Mouse (Mus musculus) stomach, postnatal 0 days (tissue): ENCODE results near the gene Epm2a. TPM values are rescaled to one million over a fixed set of nuclear protein-coding genes. Genes with fewer than 3 reads are reported as not detected.
A peak's percentile ranks its signal among the peaks of the same experiment; 100 is the strongest.

Experiments used
- ATAC-seq: fragments of 200-750 bp; cut with Nextera tagmentation; 2 replicates; pipeline ENCODE4 v1.8.0; 2017; ENCODE audit not compliant: low FRiP score, low TSS enrichment
- DNase-seq: peaks from one replicate; pipeline ENCODE4 v3.0.0-alpha.2; 2016; ENCODE audit warnings: low spot score
- H3K27ac ChIP-seq: fragments of 300-500 bp; sonication (generic); replicated peaks from 2 replicates; pipeline ENCODE4 v1.5.1; 2014; ENCODE audit warnings: mild to moderate bottlenecking, control low read depth
- H3K27me3 ChIP-seq: fragments of 300-500 bp; sonication (generic); 2 replicates; pipeline ENCODE4 v1.6.1; 2014; ENCODE audit warnings: low read length; ENCODE audit not compliant: control insufficient read depth, insufficient read depth
- H3K36me3 ChIP-seq: fragments of 300-500 bp; sonication (generic); 2 replicates; pipeline ENCODE4 v1.6.1; 2014; ENCODE audit warnings: low read length, mixed read lengths; ENCODE audit not compliant: control insufficient read depth, insufficient read depth
- H3K4me1 ChIP-seq: fragments of 300-500 bp; sonication (generic); replicated peaks from 2 replicates; pipeline ENCODE4 v1.6.1; 2014; ENCODE audit warnings: antibody characterized with exemption; ENCODE audit not compliant: control insufficient read depth, insufficient read depth
- H3K4me2 ChIP-seq: fragments of 300-500 bp; sonication (generic); replicated peaks from 2 replicates; pipeline ENCODE4 v1.6.1; 2014; ENCODE audit warnings: low read depth, mild to moderate bottlenecking, control low read depth, moderate library complexity
- H3K4me3 ChIP-seq: fragments of 300-500 bp; sonication (generic); 2 replicates; pipeline ENCODE4 v1.5.1; 2014; ENCODE audit warnings: low read depth, low read length, control low read depth
- H3K9ac ChIP-seq: fragments of 300-500 bp; sonication (generic); 2 replicates; pipeline ENCODE4 v1.6.1; 2014; ENCODE audit warnings: mild to moderate bottlenecking, low read length, control low read depth, mixed read lengths
- H3K9me3 ChIP-seq: fragments of 300-500 bp; sonication (generic); 2 replicates; pipeline ENCODE4 v1.6.1; 2016; ENCODE audit warnings: low read length; ENCODE audit not compliant: control insufficient read depth
- CTCF ChIP-seq: IDR thresholded peaks from 2 replicates; pipeline ENCODE4 v1.5.1; 2016; ENCODE audit warnings: antibody characterized with exemption, low read depth, mild to moderate bottlenecking, moderate library complexity
- EP300 ChIP-seq: optimal IDR thresholded peaks from 2 replicates; pipeline ENCODE3; 2016; ENCODE audit warnings: antibody characterized with exemption
- WGBS: fragments of 180-500 bp; shearing (Covaris S2); extraction: QIAGEN DNeasy Blood & Tissue Kit; methylation state at CpG from one replicate; pipeline ENCODE4 v1.1.7; 2014; 5-methylcytosine and 5-hydroxymethylcytosine counted together
- polyA plus RNA-seq: library from polyadenylated mRNA; unstranded; fragments of >200 nt; fragmentation: Nextera tagmentation; extraction: Ambion mirVana; gene quantifications from 2 replicates; pipeline ENCODE4 v1.2.1, GENCODE M21; 2015

Epm2a gene
- polyA plus RNA-seq, 1 experiment from 2014 or later, result 0.58 TPM

GRCm38 (mm10) chr10:11354609-11355008, 11.4 kb downstream of the Epm2a start:
- Histone ChIP-seq H3K4me1 (no peaks in the 10 kb centered on the region), H3K9me3 (no peaks in the 10 kb centered on the region), H3K9ac (no peak overlapping the region), H3K4me2 (no peak overlapping the region), H3K27ac (no peak overlapping the region), H3K27me3 (no peaks in the 10 kb centered on the region), H3K4me3 (no peak overlapping the region), H3K36me3 (no peaks in the 10 kb centered on the region)
- no peak for TF ChIP-seq EP300
- no peak for TF ChIP-seq CTCF
- no peak for DNase-seq
- 81% methylated on average over 7 of the region's 8 CpGs for WGBS
- ATAC-seq, result no peak

GRCm38 (mm10) chr10:11361985-11362692, 18.9 kb downstream of the Epm2a start:
- no peak for ATAC-seq
- Histone ChIP-seq H3K27ac (no peak overlapping the region), H3K4me2 (no peak overlapping the region), H3K4me1 (no peaks in the 10 kb centered on the region), H3K4me3 (no peak overlapping the region), H3K27me3 (no peaks in the 10 kb centered on the region), H3K9me3 (no peaks in the 10 kb centered on the region), H3K36me3 (no peaks in the 10 kb centered on the region), H3K9ac (no peak overlapping the region)
- 66% methylated on average over 5 of the region's 5 CpGs for WGBS
- DNase-seq, result no peak
- TF ChIP-seq CTCF, result peak; percentile 77
- TF ChIP-seq EP300, result no peak

- Histone ChIP-seq H3K4me2 (no peak overlapping the region), H3K27ac (no peak overlapping the region), H3K4me3 (no peak overlapping the region), H3K9ac (no peak overlapping the region), H3K4me1 (no peaks in the 10 kb centered on the region), H3K9me3 (no peaks in the 10 kb centered on the region), H3K27me3 (no peaks in the 10 kb centered on the region), H3K36me3 (no peaks in the 10 kb centered on the region)
- 48% methylated on average over 12 of the region's 12 CpGs for WGBS
- DNase-seq, result no peak
- no peak for ATAC-seq
- TF ChIP-seq EP300 (no peak), CTCF (no peak)
These were observed 19.8 kb downstream of the Epm2a start for GRCm38 (mm10) chr10:11362896-11363487.

GRCm38 (mm10) chr10:11381302-11381701, 38.1 kb downstream of the Epm2a start:
- no peak overlapping the region for H3K4me3 ChIP-seq
- no peaks in the 10 kb centered on the region for H3K36me3 ChIP-seq
- no peak for TF ChIP-seq EP300
- ATAC-seq (no peak), DNase-seq (no peak)
- no peak overlapping the region for H3K9ac ChIP-seq
- H3K27me3 ChIP-seq, result no peaks in the 10 kb centered on the region
- no peak overlapping the region for H3K27ac ChIP-seq
- H3K4me2 ChIP-seq, result no peak overlapping the region
- no peaks in the 10 kb centered on the region for H3K4me1 ChIP-seq
- H3K9me3 ChIP-seq, result no peaks in the 10 kb centered on the region
- 66% methylated on average over 2 of the region's 2 CpGs for WGBS

- no peak overlapping the region for H3K4me2 ChIP-seq
- no peak overlapping the region for H3K9ac ChIP-seq
- no peak overlapping the region for H3K4me3 ChIP-seq
- 82% methylated on average over 5 of the region's 5 CpGs for WGBS
- H3K9me3 ChIP-seq, result no peaks in the 10 kb centered on the region
- no peak for DNase-seq
- no peak for ATAC-seq
- H3K27me3 ChIP-seq, result no peaks in the 10 kb centered on the region
- TF ChIP-seq CTCF, result no peak
- TF ChIP-seq EP300, result no peak
- no peaks in the 10 kb centered on the region for H3K4me1 ChIP-seq
- H3K36me3 ChIP-seq, result no peaks in the 10 kb centered on the region
- no peak overlapping the region for H3K27ac ChIP-seq
These were observed 67.7 kb downstream of the Epm2a start for GRCm38 (mm10) chr10:11410926-11411325.

- DNase-seq, result no peak
- WGBS, result 93% methylated on average over 3 of the region's 3 CpGs
- H3K36me3 ChIP-seq, result no peaks in the 10 kb centered on the region
- TF ChIP-seq EP300 (no peak), CTCF (no peak)
- no peaks in the 10 kb centered on the region for H3K27me3 ChIP-seq
- H3K4me1 ChIP-seq, result no peaks in the 10 kb centered on the region
- H3K4me2 ChIP-seq, result no peak overlapping the region
- no peak overlapping the region for H3K4me3 ChIP-seq
- H3K9ac ChIP-seq, result no peak overlapping the region
- H3K9me3 ChIP-seq, result no peaks in the 10 kb centered on the region
- H3K27ac ChIP-seq, result no peak overlapping the region
- no peak for ATAC-seq
These were observed 76.9 kb downstream of the Epm2a start for GRCm38 (mm10) chr10:11420071-11420470.
